Mouse (Mus musculus): ENCODE data around the gene Lce3c. TPM values are rescaled to one million over a fixed set of nuclear protein-coding genes. Genes with fewer than 3 reads are reported as not detected.

The Lce3c gene
- not detected for polyA plus RNA-seq (2017; shearing (Covaris generic))

DNA sequence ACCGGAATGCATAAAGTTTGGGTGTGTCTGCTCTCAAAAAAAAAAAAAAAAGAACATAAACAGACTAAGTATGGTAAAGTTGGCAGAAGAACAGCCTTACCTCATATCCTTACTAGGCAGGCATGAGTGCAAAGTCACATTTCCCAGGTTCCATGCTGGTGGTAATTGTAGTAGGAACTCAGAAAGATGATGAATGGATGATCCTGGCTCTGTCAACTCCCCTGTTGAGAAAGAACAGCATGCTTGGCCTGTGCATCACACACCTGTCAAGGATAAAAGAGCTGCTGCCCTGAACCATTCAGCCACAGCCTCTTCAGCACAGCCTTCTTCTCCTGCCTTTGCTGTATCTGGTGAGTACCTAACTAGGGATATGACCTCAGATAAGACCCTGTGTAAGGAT, at the start of gene Lce3c:
Gene Lce3c, plus strand, starts transcription at position 301 of the 400 bp plus-strand sequence.

DNA sequence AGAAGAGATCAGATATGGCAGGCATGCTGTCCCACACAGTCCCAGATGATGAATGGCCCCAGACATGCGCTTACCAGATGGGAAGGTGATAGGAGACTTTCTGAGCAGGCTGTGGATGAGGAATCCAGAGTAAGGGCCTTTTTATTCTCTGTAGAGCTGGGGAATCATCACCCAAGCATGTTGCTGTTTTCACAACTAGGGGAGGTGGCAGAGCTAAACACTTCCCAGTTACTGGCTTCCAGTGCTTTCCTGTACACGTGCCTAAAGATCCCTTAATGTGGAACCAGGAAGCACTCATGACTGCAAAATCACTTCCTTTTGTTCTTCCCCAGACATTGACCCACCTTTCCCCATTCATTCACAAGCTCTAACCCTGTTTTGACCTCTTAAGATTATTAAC, 18.2 kb upstream of the Lce3c start, which contains the start of gene Lce3a:
Gene Lce3a, minus strand, starts transcription at position 101 of the 400 bp plus-strand sequence.

DNA sequence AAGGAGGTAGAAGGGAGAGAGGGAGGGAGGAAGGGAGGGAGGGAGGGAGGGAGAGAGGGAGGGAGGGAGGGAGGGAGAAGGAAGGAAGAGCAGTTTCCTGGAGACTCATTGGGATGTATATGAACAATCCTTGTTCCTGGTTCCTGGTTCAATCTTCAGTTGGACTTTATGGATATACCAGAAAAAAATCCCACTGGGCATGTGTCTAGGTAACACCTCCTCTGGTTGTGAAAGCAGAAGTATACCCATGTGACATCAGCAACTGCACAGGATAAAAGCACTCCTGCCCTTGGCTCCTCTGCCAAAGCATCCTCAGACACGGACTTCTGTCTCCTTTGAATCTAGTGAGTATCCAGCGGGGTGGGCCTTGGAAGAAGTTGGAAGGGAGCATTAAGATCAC, 11.6 kb upstream of the Lce3c start, which contains the start of gene Lce3b:
Gene Lce3b, plus strand, starts transcription at position 301 of the 400 bp plus-strand sequence.

DNA sequence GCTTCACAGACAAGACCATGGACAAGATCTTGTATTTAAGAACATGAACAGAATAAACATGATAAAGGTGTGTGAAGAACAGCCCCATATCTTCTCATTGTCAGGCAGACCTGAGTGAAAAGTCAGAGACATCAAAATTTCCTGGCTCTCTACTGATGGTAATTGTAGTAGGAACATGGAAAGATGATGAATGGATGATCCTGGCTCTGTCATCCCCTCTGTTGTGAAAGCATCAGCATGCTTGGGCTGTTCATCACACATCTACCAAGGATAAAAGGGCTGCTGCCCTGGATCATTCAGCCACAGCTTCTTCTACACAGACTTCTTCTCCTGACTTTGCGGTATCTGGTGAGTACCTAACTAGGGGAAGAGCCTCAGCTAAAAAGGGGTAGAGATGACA, 12.8 kb downstream of the Lce3c start, which contains the start of gene Lce3d:
Gene Lce3d, plus strand, starts transcription at position 301 of the 400 bp plus-strand sequence.

DNA sequence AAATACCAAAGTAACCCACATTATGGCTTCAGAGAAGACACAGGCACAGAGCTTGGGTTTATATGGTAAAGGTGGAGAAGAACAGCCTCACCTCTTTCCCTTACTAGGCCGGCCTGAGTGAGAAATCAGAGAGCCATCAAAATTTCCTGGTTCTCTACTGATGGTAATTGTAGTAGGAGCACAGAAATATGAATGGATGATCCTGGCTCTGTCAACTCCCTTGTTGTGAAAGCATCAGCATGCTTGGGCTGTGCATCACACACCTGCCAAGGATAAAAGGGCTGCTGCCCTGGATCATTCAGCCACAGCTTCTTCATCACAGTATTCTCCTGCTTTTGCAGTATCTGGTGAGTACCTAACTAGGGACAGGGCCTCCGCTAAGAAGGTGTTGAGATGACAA, 22.5 kb downstream of the Lce3c start, which contains the start of gene Lce3e:
Gene Lce3e, plus strand, starts transcription at position 301 of the 400 bp plus-strand sequence.

DNA sequence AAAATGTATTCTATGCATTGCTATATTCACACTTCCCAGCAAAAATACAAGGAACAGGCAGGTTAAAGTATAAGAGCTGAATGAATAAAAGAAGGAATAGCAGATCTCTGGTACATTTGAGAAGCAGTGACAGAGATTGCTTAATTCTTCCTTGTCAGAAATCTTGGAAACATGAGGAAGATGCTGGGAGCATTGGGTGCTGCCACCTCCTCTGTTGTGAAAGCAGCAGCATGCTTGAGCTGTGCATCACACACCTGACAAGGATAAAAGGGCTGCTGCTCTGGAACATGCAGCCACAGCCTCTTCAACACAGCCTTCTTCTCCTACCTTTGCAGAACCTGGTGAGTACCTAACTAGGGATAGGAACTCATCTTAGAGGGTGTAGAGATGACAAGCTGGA, 47.6 kb downstream of the Lce3c start, which contains the start of gene Lce3f:
Gene Lce3f, plus strand, starts transcription at position 301 of the 400 bp plus-strand sequence.

Other genes starting within 250 kb of the Lce3c start
- gene Lce1e, start 235.4 kb upstream of the Lce3c start, polyA plus RNA-seq (2017; shearing (Covaris generic)): not detected
- not detected for gene Lce1f, start 224.1 kb upstream of the Lce3c start, polyA plus RNA-seq (2017; shearing (Covaris generic))
- not detected for gene Gm38119, start 205.4 kb upstream of the Lce3c start, polyA plus RNA-seq (2017; shearing (Covaris generic))
- not detected for gene Lce1g, start 192.1 kb upstream of the Lce3c start, polyA plus RNA-seq (2017; shearing (Covaris generic))
- not detected for gene Lce1h, start 179.4 kb upstream of the Lce3c start, polyA plus RNA-seq (2017; shearing (Covaris generic))
- not detected for gene Lce1i, start 165.6 kb upstream of the Lce3c start, polyA plus RNA-seq (2017; shearing (Covaris generic))
- not detected for gene Lce1j, start 154.0 kb upstream of the Lce3c start, polyA plus RNA-seq (2017; shearing (Covaris generic))
- gene Lce1k, start 136.6 kb upstream of the Lce3c start, polyA plus RNA-seq (2017; shearing (Covaris generic)): not detected
- not detected for gene Kprp, start 117.2 kb upstream of the Lce3c start, polyA plus RNA-seq (2017; shearing (Covaris generic))
- gene Lce1l, start 93.2 kb upstream of the Lce3c start, polyA plus RNA-seq (2017; shearing (Covaris generic)): not detected
- not detected for gene 2310050C09Rik, start 74.3 kb upstream of the Lce3c start, polyA plus RNA-seq (2017; shearing (Covaris generic))
- not detected for gene Lce3a, start 18.3 kb upstream of the Lce3c start, polyA plus RNA-seq (2017; shearing (Covaris generic))
- not detected for gene Lce3b, start 11.5 kb upstream of the Lce3c start, polyA plus RNA-seq (2017; shearing (Covaris generic))
- gene Lce3d, start 12.9 kb downstream of the Lce3c start, polyA plus RNA-seq (2017; shearing (Covaris generic)): not detected
- gene Lce3e, start 22.6 kb downstream of the Lce3c start, polyA plus RNA-seq (2017; shearing (Covaris generic)): not detected
- gene Lce3f, start 47.7 kb downstream of the Lce3c start, polyA plus RNA-seq (2017; shearing (Covaris generic)): not detected
- not detected for gene Crct1, start 71.2 kb downstream of the Lce3c start, polyA plus RNA-seq (2017; shearing (Covaris generic))
- not detected for gene Lce1m, start 74.6 kb downstream of the Lce3c start, polyA plus RNA-seq (2017; shearing (Covaris generic))
- gene Gm4858, start 124.3 kb downstream of the Lce3c start, polyA plus RNA-seq (2017; shearing (Covaris generic)): not detected
- not detected for gene Crnn, start 200.3 kb downstream of the Lce3c start, polyA plus RNA-seq (2017; shearing (Covaris generic))

Data from effector memory CD4-positive, alpha-beta T cell, adult 7 months (primary cell).